Mouse (Mus musculus): ENCODE data around the gene Tlx1.

Gene Tlx1

GRCm38 (mm10) chr19:45150490-45151181 lies at the start of gene Tlx1:
Gene Tlx1 (plus strand): TSS chr19:45150680.
- in situ Hi-C loops (cut with MboI) = no loop called here

DNA sequence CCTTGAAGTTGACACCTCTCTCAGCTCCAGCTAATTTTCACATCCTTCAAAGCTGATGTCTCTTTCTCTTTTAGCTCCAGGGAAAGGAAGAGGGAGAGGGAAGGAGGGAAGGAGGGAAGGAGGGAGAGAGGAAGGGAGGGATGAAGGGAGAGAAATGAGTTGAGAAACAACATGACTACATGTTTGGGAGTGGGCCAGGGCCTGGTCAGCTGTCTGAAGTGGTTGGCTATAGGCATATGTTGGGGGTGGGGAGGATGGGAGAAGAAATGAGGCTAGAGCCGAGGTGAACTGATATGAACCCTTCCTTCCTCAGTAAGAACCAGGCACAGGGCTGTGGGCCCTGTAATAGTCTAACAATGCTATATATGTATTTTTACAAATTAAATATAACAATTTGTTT lies 44.9 kb upstream of the Tlx1 start:
- in situ Hi-C loops (cut with MboI) = no loop called here

- in situ Hi-C loops (cut with MboI) = no loop called here
Measured at GRCm38 (mm10) chr19:45106689-45107088, 43.8 kb upstream of the Tlx1 start.

- in situ Hi-C loops (cut with MboI) = no loop called here
Measured at GRCm38 (mm10) chr19:45110681-45111080, 39.8 kb upstream of the Tlx1 start.

- in situ Hi-C loops (cut with MboI) = no loop called here
Measured at GRCm38 (mm10) chr19:45112444-45112843, 38.0 kb upstream of the Tlx1 start.

DNA sequence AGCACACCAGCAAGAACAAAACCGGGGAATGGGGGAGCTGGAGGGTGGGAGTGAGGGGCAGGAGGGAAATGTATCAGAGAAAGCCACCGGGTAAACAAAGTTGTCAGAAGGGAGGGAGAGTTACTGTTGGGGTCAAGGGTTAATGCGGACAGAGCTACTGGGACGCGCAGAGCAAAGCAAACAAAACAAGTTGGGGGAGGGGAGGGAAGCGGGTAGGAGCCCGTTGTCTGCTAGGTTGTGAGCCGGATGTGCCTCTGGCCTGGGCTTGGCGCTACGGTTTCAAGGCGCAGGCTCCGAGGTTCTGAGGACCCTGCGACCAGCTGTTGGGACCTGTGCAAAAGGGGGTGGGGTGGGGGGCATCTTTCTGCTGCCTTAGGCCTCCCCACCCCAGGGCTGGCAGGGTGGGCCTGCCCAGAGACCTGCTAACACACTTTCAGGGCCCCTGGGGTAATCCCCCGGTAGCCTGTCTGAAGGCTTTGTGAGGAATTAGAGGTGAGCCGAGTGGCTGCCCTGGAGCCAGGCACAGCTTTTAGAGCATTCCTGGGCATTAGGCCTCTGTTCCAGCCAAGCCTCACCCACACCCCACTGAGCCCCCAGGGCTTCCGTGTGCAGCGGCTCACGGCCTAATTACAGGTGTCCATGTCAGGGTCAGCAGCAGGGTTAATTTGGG lies 36.6 kb upstream of the Tlx1 start:
- in situ Hi-C loops (cut with MboI) = no loop called here

GRCm38 (mm10) chr19:45114772-45115171 lies 35.7 kb upstream of the Tlx1 start:
- in situ Hi-C loops (cut with MboI) = no loop called here

- in situ Hi-C loops (cut with MboI) = no loop called here
Measured at GRCm38 (mm10) chr19:45116798-45117197, 33.7 kb upstream of the Tlx1 start.

DNA sequence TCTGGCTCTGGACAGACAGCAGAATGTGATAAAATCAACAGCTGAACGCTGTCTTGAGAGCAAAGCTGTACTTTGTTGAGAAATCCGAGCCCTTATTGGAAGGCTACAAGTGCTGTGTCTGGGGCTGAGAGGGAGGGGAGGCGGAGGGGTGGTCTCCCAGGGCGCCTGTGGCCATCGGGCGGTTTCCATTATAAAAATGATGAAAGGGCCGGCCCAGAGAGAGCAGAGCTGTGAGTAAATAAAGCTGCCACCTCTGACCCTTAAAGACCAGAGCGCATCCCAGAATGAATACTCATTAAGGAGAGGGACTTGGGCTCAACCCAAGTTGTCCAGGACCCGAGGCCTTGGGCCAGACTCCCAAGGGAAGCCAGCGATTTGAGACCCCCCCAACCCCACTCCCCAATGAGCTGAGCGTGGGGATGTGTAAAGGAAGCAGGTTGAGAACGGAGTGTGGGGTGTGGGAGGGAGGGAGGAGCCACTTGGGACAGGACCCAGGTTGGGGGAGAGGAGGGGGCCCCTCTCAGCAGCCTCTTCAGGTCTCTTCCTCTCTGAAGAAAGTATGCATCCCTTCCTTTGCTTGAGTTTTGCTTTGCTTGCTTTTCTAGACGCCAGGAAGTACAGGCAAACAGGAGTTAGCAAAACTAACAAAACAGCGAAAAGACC lies 18.4 kb upstream of the Tlx1 start:
- in situ Hi-C loops (cut with MboI) = no loop called here

DNA sequence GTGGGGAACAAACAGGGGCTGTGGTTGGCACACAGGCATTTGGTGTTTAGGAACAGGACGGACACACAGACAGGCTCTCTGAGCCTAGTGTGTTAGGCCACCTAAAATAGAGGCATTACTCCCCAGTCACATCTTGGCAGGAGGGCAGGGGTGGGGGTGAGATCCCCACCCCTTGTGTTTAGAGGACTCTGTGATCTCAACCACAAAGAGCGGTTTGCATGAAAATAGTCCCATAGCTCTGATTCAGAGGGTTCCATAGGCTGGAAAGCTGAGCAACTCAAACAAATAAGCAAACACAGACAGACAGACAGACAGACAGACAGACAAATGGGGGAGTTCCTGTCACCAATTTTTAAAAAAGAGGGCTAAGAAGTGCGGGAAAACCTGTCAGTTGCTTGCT lies 7.9 kb upstream of the Tlx1 start:
- in situ Hi-C loops (cut with MboI) = no loop called here

DNA sequence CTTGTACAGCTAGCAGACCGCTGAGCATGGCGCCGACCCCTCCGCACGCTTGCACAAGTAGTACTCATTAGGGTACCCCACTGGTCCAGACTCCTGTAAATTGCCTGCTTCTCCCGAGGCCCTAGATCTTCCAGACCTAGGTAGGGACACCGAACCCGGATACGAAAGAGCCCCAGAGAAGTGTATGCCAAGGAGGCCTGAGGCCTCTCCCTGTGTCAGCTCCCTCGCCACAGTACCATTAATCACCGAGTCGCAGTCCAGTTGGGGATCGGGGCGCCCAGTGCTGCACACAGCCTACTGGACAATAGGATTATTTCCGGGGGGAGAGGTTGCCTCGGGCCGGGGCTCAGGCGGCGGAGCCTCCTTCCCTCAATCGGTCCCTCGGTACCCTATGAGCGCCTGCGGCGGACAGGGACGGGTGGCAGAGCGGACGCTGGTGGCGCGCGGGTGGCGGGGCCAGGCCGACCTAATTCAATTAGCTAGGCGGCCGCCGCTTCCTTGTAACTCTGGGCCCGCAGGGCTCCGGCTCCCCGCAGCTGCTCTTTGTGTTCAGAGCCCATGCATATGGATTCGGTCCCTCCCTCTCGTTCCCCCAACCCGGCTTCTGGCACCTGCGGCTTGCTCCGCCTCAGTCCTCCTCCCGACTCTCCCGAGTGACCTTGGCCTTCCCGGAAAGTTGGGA lies 7.1 kb upstream of the Tlx1 start:
- in situ Hi-C loops (cut with MboI) = no loop called here

GRCm38 (mm10) chr19:45147071-45147470 lies 3.4 kb upstream of the Tlx1 start:
- in situ Hi-C loops (cut with MboI) = no loop called here

- in situ Hi-C loops (cut with MboI) = no loop called here
Measured at GRCm38 (mm10) chr19:45151361-45152182, 1.1 kb downstream of the Tlx1 start.

DNA sequence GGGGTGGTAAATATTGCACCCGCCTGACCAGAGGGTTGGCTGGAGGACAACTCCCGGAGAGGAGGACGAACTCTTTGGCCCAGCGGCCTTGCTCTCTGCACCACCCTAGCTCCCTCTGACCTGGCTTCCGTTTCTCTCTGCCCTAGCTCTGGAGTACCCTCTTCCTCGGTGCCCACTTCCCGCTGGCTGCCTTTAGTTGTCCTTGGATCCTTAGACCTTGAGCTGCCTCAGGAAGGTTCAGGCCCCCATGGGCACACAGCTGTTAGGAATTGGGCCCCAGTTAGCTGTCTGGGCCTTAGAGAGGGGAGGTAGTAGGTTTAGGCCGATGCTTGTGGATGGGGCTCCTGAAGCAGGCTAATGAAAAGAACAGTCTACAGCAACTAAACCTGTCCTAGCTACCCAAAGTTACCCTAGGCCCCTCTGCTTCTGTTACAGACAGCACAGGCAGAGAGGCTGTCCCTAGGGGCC lies 1.7 kb downstream of the Tlx1 start:
- in situ Hi-C loops (cut with MboI) = no loop called here

DNA sequence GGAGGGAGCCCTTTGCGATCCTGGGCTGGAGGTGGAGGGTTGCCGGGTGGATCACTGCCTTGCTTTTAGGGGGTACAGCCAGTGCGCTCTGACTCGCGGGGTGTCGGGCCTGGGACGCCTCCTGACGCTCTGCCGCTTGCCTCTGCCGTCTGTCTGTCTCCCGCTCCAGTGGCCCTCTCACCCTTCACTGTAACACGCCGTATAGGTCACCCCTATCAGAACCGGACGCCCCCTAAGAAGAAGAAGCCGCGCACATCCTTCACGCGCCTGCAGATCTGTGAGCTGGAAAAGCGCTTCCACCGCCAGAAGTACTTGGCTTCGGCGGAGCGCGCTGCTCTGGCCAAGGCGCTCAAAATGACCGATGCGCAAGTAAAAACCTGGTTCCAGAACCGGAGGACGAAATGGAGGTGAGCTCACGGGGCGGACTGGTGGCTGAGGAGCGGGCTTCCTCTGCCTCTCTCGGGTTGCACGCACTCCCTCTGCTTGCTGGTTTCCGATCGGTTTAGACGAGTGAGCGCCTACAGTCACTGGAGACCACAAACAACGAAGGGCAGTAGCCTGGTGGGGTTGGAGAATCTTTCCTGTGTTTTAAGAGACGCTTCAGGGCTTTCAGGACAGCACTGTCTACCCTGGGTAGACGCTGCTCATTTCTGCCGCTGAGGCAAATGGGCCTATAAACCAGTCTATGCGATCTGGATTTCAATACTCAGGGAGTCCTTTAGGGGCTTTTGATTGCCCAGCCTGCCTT lies 3.0 kb downstream of the Tlx1 start:
- in situ Hi-C loops (cut with MboI) = no loop called here

GRCm38 (mm10) chr19:45154059-45154386 lies 3.5 kb downstream of the Tlx1 start:
- in situ Hi-C loops (cut with MboI) = no loop called here

DNA sequence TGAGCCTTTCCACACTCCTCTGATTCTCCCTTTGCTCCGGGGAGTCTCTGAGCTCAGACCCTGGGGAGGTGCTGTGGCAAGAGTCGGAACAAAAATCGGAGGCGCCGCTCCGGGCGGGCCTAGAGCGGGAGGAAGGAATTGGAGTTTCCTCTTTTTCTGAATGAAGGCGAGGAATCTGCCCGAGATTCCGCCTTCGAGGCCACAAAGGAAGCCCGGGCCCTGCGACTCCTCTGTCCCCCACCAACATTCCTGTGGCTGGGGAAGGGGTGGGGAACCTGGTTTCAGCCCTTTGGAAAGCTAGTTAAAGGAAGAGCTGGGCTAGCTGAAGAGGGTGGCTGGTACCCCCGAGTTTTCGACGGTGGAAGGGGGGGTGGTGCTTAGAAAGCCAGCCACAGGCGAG lies 4.0 kb downstream of the Tlx1 start:
- in situ Hi-C loops (cut with MboI) = no loop called here

GRCm38 (mm10) chr19:45155141-45155790 lies 4.8 kb downstream of the Tlx1 start:
- in situ Hi-C loops (cut with MboI) = no loop called here

- in situ Hi-C loops (cut with MboI) = no loop called here
Measured at GRCm38 (mm10) chr19:45155791-45156186, 5.3 kb downstream of the Tlx1 start.

DNA sequence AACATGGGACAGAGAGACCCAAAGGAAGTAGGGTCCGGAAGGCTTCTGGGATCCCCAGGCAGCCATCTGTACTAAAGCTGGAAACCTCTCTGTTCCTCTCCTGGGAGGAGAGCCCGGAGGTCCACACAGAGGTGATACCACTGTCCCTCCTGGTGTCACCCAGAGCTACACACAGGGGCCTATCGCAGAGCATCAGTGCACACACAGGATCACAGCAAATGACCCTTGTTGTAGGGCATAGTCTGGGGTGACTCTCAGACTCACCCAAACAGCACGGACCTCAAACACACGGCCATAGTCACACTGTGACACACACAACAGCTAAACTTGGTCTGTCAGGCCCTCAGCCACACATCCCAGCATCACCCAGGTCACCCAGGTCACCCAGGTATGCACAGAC lies 5.9 kb downstream of the Tlx1 start:
- in situ Hi-C loops (cut with MboI) = no loop called here

GRCm38 (mm10) chr19:45158201-45158600 lies 7.7 kb downstream of the Tlx1 start:
- in situ Hi-C loops (cut with MboI) = no loop called here
